Mouse (Mus musculus) liver, adult 2 months (tissue): Measurements from ENCODE around the gene Kif6.

Experiments used
- CTCF ChIP-seq: fragments of 200-500 bp; IDR thresholded peaks from 2 replicates; pipeline ENCODE4 v1.5.1; 2011; ENCODE audit warnings: low read depth, low read length, control low read depth
- POLR2A ChIP-seq: fragments of 200-500 bp; IDR thresholded peaks from 2 replicates; pipeline ENCODE4 v1.6.1; 2011; ENCODE audit warnings: low read length, control low read depth; ENCODE audit not compliant: insufficient read depth; ENCODE audit errors: extremely low read depth

GRCm38 (mm10) chr17:49661626-49662025 lies 46.7 kb downstream of the Kif6 start:
- TF ChIP-seq CTCF = no peak
- TF ChIP-seq POLR2A = no peak
